In the genomic region with DNA sequence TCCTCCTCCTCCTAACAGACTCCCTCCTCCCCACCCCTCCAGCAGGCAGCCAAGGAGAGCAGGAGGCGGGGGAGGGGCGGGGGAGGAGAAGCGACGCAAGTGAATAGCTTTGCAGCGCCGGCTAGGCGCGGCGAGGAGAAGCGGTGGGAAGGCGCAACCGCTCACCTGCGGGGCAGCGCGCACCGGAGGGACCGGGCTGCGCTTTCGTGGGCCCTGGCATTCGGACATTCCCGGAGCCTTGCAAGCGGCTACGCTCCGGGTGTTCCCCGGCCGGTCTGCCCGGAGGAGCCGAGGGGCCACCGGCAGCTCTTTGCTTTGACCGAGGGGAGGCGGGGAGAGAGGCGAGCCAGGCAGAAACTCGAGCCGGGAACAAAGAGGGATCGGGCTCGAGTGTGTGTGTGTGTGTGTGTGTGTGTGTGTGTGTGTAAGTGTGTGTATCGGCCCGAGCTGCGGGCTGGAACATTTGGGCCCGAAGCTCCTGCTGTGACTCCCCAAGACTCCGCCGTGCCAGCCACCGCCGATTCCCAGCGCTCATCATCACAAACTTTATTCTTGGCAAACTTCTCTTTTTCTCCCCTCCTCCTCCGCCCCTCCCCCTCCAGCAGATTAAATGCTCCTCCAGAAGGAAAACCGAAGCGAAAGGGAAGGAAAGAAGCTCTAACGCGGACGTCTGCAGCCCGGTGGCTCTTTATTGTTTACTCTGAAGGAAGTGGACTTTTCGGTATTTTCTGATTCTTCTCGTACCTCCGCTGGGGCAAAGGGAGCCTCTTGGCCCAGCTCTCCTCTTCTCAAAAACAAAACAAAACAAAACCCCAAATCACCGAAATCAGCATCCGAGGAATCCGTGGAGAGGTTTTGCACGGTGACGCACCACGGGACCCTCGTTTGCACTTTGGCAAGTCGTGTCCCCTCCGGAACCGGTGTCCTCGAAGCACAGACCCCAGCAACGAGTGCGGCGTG, we compare ENCODE assay signal across 8 mouse cellular contexts. TPM values are rescaled to one million over a fixed set of nuclear protein-coding genes. Genes with fewer than 3 reads are reported as not detected.
DNase-seq lines count a peak whose midpoint lies in the region; ATAC-seq and TF ChIP-seq lines count a peak whose summit lies in the region.

A gene (plus strand): TSS at position 281 of the 960 bp plus-strand sequence.

- peaks cover 63% of the 10 kb centered on the region for H3K27me3 ChIP-seq in CH12.LX (replicated peaks)
- peaks cover 93% of the 10 kb centered on the region for H3K27me3 ChIP-seq in liver, embryonic 12.5 days (replicated peaks)
- peaks cover 93% of the 10 kb centered on the region for H3K27me3 ChIP-seq in neural tube, embryonic 13.5 days

- ATAC-seq in liver, embryonic 12.5 days, result no peak
- peak; percentile 17 for ATAC-seq in neural tube, embryonic 13.5 days (ENCODE audit: low read depth)

- no peak; the same call in 1 of the 2 replicates for TF ChIP-seq RAD21 in CH12.LX (IDR thresholded peaks at IDR 0.05; ENCODE audit: low read depth, low read length)

- H3K4me3 ChIP-seq in gastrocnemius, adult 2 months, result peak within 1 kb of the TSS; percentile 74
- peak within 1 kb of the TSS; percentile 49 to 76 (median 52) for H3K4me3 ChIP-seq in CH12.LX (replicated peaks in 1 of 3; ENCODE audit: low read depth in 2 of 3, low read length in 2 of 3, poor library complexity in 1 of 3)
- H3K4me3 ChIP-seq in liver, embryonic 12.5 days, result peak within 1 kb of the TSS; percentile 45
- peak within 1 kb of the TSS; percentile 42 for H3K4me3 ChIP-seq in neural tube, embryonic 13.5 days

- no peak for TF ChIP-seq POLR2A in CH12.LX (IDR thresholded peaks at IDR 0.05; ENCODE audit: low read depth, low read length)

- no peak for TF ChIP-seq CTCF in gastrocnemius, adult 2 months (IDR thresholded peaks at IDR 0.05)
- no peak for TF ChIP-seq CTCF in CH12.LX (conservative IDR thresholded peaks at IDR 0.05 in 1 of 2, IDR thresholded peaks at IDR 0.05 in 1 of 2; ENCODE audit: low read depth in 2 of 2, low read length in 2 of 2)

- H3K9ac ChIP-seq in CH12.LX (ENCODE audit: insufficient read depth, low read depth), result peak within 1 kb of the TSS; percentile 68
- H3K9ac ChIP-seq in liver, embryonic 12.5 days, result no peak within 1 kb of the TSS
- peak within 1 kb of the TSS; percentile 66 for H3K9ac ChIP-seq in neural tube, embryonic 13.5 days

- peak within 1 kb of the TSS; percentile 74 for H3K4me2 ChIP-seq in CH12.LX (ENCODE audit: insufficient read depth, low read depth, poor library complexity, severe bottlenecking)
- peak within 1 kb of the TSS; percentile 66 for H3K4me2 ChIP-seq in liver, embryonic 12.5 days
- peak within 1 kb of the TSS; percentile 61 for H3K4me2 ChIP-seq in neural tube, embryonic 13.5 days

- peaks cover 0 to 5% of the 10 kb centered on the region in 2 experiments for H3K36me3 ChIP-seq in CH12.LX (replicated peaks in 1 of 2; ENCODE audit: control insufficient read depth in 1 of 2, insufficient read depth in 1 of 2, low read length in 1 of 2)
- H3K36me3 ChIP-seq in liver, embryonic 12.5 days, result no peaks in the 10 kb centered on the region
- no peaks in the 10 kb centered on the region for H3K36me3 ChIP-seq in neural tube, embryonic 13.5 days

- H3K27ac ChIP-seq in gastrocnemius, adult 2 months, result no peak within 1 kb of the TSS
- H3K27ac ChIP-seq in CH12.LX (ENCODE audit: insufficient read depth, low read depth), result peak within 1 kb of the TSS; percentile 19; the same call in 1 of the 2 replicates
- no peak within 1 kb of the TSS for H3K27ac ChIP-seq in liver, embryonic 12.5 days
- no peak within 1 kb of the TSS for H3K27ac ChIP-seq in neural tube, embryonic 13.5 days (replicated peaks)

- in situ Hi-C loops in CH12.LX (cut with MboI; ENCODE audit: low pct_ligation_motif_present, low pct_unique_long_range_greater_than_20kb, low sequenced_read_pairs), result no loop called here

- intact Hi-C loops in gastrocnemius, adult 2 months (cut with DNase I), result no loop called here

- H3K4me1 ChIP-seq in CH12.LX (ENCODE audit: control insufficient read depth in 1 of 2, insufficient read depth in 2 of 2), result peaks cover 4 to 27% of the 10 kb centered on the region in 2 experiments; a peak in 3 of 4 replicates
- peaks cover 26% of the 10 kb centered on the region for H3K4me1 ChIP-seq in liver, embryonic 12.5 days
- peaks cover 61% of the 10 kb centered on the region for H3K4me1 ChIP-seq in neural tube, embryonic 13.5 days (replicated peaks)

- DNase-seq in gastrocnemius, adult 2 months, result peak; percentile 33
- no peak for DNase-seq in gastrocnemius, adult 8-10 months (ENCODE audit: low spot score in 2 of 2)
- no peak for DNase-seq in CH12.LX (ENCODE audit: extremely low read depth)
- DNase-seq in embryo, embryonic 10.5 days (ENCODE audit: low spot score), result peak; percentile 89
- peak; percentile 33 for DNase-seq in heart, postnatal 4 days
- DNase-seq in urinary bladder, postnatal 36 days (ENCODE audit: low spot score in 2 of 2), result no peak

- dilution Hi-C loops in CH12.LX (cut with MboI; ENCODE audit: extremely low pct_ligation_motif_present, extremely low pct_unique_long_range_greater_than_20kb, low sequenced_read_pairs), result no loop called here

- H3K79me2 ChIP-seq in CH12.LX (replicated peaks; ENCODE audit: control insufficient read depth, extremely low read depth, insufficient read depth, poor library complexity, severe bottlenecking), result peaks cover 15% of the 10 kb centered on the region

- peaks cover 18% of the 10 kb centered on the region for H3K9me3 ChIP-seq in CH12.LX (replicated peaks; ENCODE audit: low read length)
- H3K9me3 ChIP-seq in liver, embryonic 12.5 days (replicated peaks), result no peaks in the 10 kb centered on the region
- no peaks in the 10 kb centered on the region for H3K9me3 ChIP-seq in neural tube, embryonic 13.5 days

- whole genome bisulfite sequencing in liver, embryonic 12.5 days (ENCODE audit: insufficient replicate concordance), result 3% methylated on average over 58 of the region's 69 CpGs
- WGBS in neural tube, embryonic 13.5 days, result under 1% methylated on average over 62 of the region's 69 CpGs

- no peak for TF ChIP-seq EP300 in CH12.LX (IDR thresholded peaks at IDR 0.05; ENCODE audit: low read length)

TF ChIP-seq in CH12.LX, 34 proteins besides CTCF, POLR2A, EP300 and RAD21:
- TF ChIP-seq ETS1 (conservative IDR thresholded peaks at IDR 0.05; ENCODE audit: low read depth, low read length) (no peak), MXI1 (IDR thresholded peaks at IDR 0.05; ENCODE audit: low read depth, low read length) (0 out of 2 replicates have a peak, but pooled peaks have one; percentile 31), TBP (conservative IDR thresholded peaks at IDR 0.05; ENCODE audit: low read depth, low read length) (no peak), MAZ (IDR thresholded peaks at IDR 0.05; ENCODE audit: low read depth, low read length) (0 out of 2 replicates have a peak, but pooled peaks have one; percentile 18), UBTF (IDR thresholded peaks at IDR 0.05; ENCODE audit: low read depth, low read length) (peak; percentile 32; the same call in 1 of the 2 replicates), CHD2 (IDR thresholded peaks at IDR 0.05; ENCODE audit: low read length) (peak; percentile 53), SIN3A (IDR thresholded peaks at IDR 0.05; ENCODE audit: low read length) (peak; percentile 24; the same call in 1 of the 2 replicates)

RNA-seq across cellular contexts. Expression of the gene that starts here (rescaled TPM):
- under 1 TPM in 1 of 2 experiments, not detected in 1; 0.08 TPM for total RNA-seq in gastrocnemius, adult 2 months (2021)
- total RNA-seq in gastrocnemius, adult 8-10 months (2022), result under 1 TPM in 2 of 4 experiments, not detected in 2; 0.07 to 0.16 TPM
- 14.5 and 15.8 TPM in 2 replicates for total RNA-seq in CH12.LX (2012; rRNA removed)
- total RNA-seq in CH12.LX (2014; rRNA removed), result 1.4 and 1.8 TPM in 2 replicates
- 2.7 and 4.4 TPM in 2 replicates for polyA plus RNA-seq in CH12.LX (2012; ENCODE audit: insufficient read length, low read depth)
- total RNA-seq in heart, postnatal 4 days (2021), result 1 to 10 TPM in 1 of 2 experiments, under 1 TPM in 1; 0.67 to 1.1 TPM
- polyA plus RNA-seq in liver, embryonic 12.5 days (2016; fragmentation: Nextera tagmentation; extraction: Ambion mirVana), result 0.35 and 0.60 TPM in 2 replicates
- 7.7 and 12.3 TPM in 2 replicates for polyA plus RNA-seq in neural tube, embryonic 13.5 days (2015; fragmentation: Nextera tagmentation; extraction: Ambion mirVana)

Comparison
In these comparisons a context has a peak if more than half of its experiments do, and no peak if none do; other contexts are left out.
1. Peak in DNase-seq and H3K4me3 ChIP-seq in gastrocnemius, adult 2 months; RNA of the gene not detected or under 1 TPM.
2. DNase-seq: peak in embryo, embryonic 10.5 days (single experiment) and heart, postnatal 4 days (single experiment); none in gastrocnemius, adult 8-10 months (0 of 2), CH12.LX (single experiment) and urinary bladder, postnatal 36 days (0 of 2).
3. Peak in every context shown above with its lines, with median percentiles within 50 percentile points of each other: H3K4me3 ChIP-seq and H3K4me2 ChIP-seq.